Mouse (Mus musculus) heart, adult 2 months (tissue): ENCODE data around the gene Plscr3.

ENCODE experiments used
- CTCF ChIP-seq: fragments of 200-600 bp; IDR thresholded peaks from 2 replicates; pipeline ENCODE4 v1.8.1; 2022; ENCODE audit warnings: antibody characterized with exemption, mild to moderate bottlenecking, moderate library complexity
- EP300 ChIP-seq: fragments of 200-500 bp; IDR thresholded peaks from 2 replicates; pipeline ENCODE4 v1.6.1; 2011; ENCODE audit warnings: low read depth, low read length, control low read depth; ENCODE audit not compliant: insufficient read depth

- TF ChIP-seq CTCF (no peak), EP300 (0 out of 2 replicates have a peak, but pooled peaks have one; percentile 22)
Observed at GRCm38 (mm10) chr11:69900471-69901405, 54.6 kb downstream of the Plscr3 start, which contains the start of the genes 2810408A11Rik and Neurl4.
